Mouse (Mus musculus) midbrain, embryonic 15.5 days (tissue): ENCODE results near the gene Exosc10. TPM values are rescaled to one million over a fixed set of nuclear protein-coding genes. Genes with fewer than 3 reads are reported as not detected.

Source experiments
- ATAC-seq: fragments of 200-750 bp; cut with Nextera tagmentation; replicated peaks from 2 replicates; pipeline ENCODE4 v1.8.0; 2017; ENCODE audit warnings: moderate TSS enrichment
- H3K27ac ChIP-seq: fragments of 300-500 bp; sonication (generic); 2 replicates; pipeline ENCODE4 v1.5.1; 2015; ENCODE audit warnings: mild to moderate bottlenecking, inconsistent platforms
- H3K27me3 ChIP-seq: fragments of 300-500 bp; sonication (generic); replicated peaks from 2 replicates; pipeline ENCODE4 v1.6.1; 2015; ENCODE audit warnings: inconsistent platforms
- H3K36me3 ChIP-seq: fragments of 300-500 bp; sonication (generic); replicated peaks from 2 replicates; pipeline ENCODE4 v1.6.1; 2015; ENCODE audit warnings: inconsistent platforms
- H3K4me1 ChIP-seq: fragments of 300-500 bp; sonication (generic); 2 replicates; pipeline ENCODE4 v1.6.1; 2015; ENCODE audit warnings: inconsistent platforms
- H3K4me2 ChIP-seq: fragments of 300-500 bp; sonication (generic); 2 replicates; pipeline ENCODE4 v1.6.1; 2015; ENCODE audit warnings: inconsistent platforms, mild to moderate bottlenecking, moderate library complexity
- H3K4me3 ChIP-seq: fragments of 300-500 bp; sonication (generic); 2 replicates; pipeline ENCODE4 v1.5.1; 2015; ENCODE audit warnings: mild to moderate bottlenecking, inconsistent platforms
- H3K9ac ChIP-seq: fragments of 300-500 bp; sonication (generic); 2 replicates; pipeline ENCODE4 v1.6.1; 2015; ENCODE audit warnings: mild to moderate bottlenecking, inconsistent platforms
- H3K9me3 ChIP-seq: fragments of 300-500 bp; sonication (generic); 2 replicates; pipeline ENCODE4 v1.6.1; 2016; ENCODE audit warnings: inconsistent platforms
- WGBS: fragments of 180-500 bp; shearing (Covaris S2); methylation state at CpG from one replicate; pipeline ENCODE4 v1.1.7; 2015; ENCODE audit warnings: mixed read lengths; 5-methylcytosine and 5-hydroxymethylcytosine counted together
- polyA plus RNA-seq: library from polyadenylated mRNA; unstranded; fragments of >200 nt; fragmentation: Nextera tagmentation; extraction: Ambion mirVana; gene quantifications from 2 replicates; pipeline ENCODE4 v1.2.1, GENCODE M21; 2015

Exosc10 gene
- polyA plus RNA-seq, 1 experiment from 2014 or later: 99.4 TPM

DNA sequence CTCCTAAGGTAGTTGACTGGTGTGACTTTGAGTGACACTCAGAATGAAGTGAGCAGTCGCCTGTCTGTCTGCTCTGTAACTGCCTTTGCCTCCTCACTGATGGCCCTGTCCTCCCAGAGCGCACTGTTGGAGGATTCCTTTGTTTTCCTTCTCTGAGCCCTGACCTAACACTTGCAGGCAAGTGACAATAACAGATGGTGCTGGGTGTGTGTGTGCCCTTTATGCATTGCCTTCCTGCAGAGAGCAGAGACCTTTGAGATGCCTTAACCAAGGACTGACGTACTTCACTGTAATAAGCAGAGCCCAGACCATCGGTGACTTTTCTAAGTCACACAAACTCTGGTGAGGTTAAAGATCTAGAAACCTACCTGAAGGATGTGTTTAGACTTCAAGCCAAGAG, 26.9 kb upstream of the Exosc10 start:
- Histone ChIP-seq H3K9me3 (no peaks in the 10 kb centered on the region), H3K4me2 (no peak overlapping the region), H3K4me1 (no peaks in the 10 kb centered on the region), H3K27me3 (no peaks in the 10 kb centered on the region), H3K36me3 (peaks cover 83% of the 10 kb centered on the region), H3K27ac (no peak overlapping the region), H3K4me3 (no peak overlapping the region), H3K9ac (no peak overlapping the region)
- WGBS: 81% methylated on average over 4 of the region's 4 CpGs
- no peak for ATAC-seq

DNA sequence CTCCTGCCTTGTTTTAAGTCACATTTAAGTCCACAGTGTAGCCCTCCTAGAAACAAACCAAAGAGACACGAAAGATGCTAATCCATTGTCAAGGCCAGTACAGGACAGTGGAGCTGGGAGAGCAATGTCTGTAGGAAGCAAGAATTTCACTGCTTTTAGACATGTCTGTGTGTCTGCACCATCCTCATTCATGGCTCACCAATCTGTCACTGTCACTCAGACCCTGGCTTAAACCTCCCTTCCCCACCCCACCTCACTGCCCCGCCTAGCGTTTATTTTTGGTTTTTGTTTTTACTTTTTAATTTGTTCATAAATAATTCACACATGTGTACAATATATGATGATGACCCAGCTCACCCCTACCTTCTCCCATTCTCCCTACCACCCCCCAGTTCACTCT, 25.7 kb upstream of the Exosc10 start:
- no peak overlapping the region for H3K4me3 ChIP-seq
- H3K9me3 ChIP-seq: no peaks in the 10 kb centered on the region
- no peaks in the 10 kb centered on the region for H3K27me3 ChIP-seq
- H3K27ac ChIP-seq: no peak overlapping the region
- H3K4me1 ChIP-seq: no peaks in the 10 kb centered on the region
- 96% methylated on average over 3 of the region's 3 CpGs for WGBS
- H3K9ac ChIP-seq: no peak overlapping the region
- no peak for ATAC-seq
- H3K36me3 ChIP-seq: peaks cover 83% of the 10 kb centered on the region
- H3K4me2 ChIP-seq: no peak overlapping the region

DNA sequence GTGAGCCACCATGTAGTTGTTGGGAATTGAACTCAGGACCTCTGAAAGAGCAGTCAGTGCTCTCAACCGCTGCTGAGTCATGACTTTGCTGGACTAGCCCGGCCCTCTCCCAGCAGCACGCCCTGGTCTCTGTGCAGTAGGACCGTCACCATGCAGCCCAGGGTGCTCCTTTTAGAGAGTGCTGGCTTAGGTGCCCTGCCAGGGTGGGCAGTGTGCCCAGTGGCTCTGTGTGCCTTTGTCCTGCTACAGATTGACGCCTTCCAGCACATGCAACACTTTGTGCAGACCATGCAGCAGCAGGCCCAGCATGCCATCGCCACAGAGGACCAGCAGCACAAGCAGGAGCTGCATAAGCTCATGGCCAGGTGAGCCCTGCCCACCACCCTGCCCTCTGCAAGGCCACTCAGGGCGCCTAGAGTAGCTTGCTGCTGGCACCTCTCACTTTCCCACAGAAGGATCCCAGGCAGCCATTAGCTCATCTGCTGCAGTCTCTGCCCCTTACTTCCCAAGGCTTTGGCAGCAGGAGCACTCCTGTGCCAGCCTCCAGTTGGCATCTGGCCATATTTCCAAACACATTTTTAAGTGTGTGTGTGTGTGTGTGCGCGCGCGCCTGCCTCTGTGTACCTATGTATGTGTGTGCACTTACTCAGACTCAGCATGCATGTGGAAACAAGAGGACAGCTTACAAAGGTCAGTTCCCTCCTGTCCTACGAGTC, 24.5 kb upstream of the Exosc10 start:
- no peak overlapping the region for H3K9ac ChIP-seq
- WGBS: 84% methylated on average over 12 of the region's 12 CpGs
- no peaks in the 10 kb centered on the region for H3K27me3 ChIP-seq
- no peak overlapping the region for H3K4me2 ChIP-seq
- ATAC-seq: no peak; the same call in 1 of the 2 replicates
- no peak overlapping the region for H3K27ac ChIP-seq
- H3K4me3 ChIP-seq: no peak overlapping the region
- no peaks in the 10 kb centered on the region for H3K9me3 ChIP-seq
- no peaks in the 10 kb centered on the region for H3K4me1 ChIP-seq
- peaks cover 89% of the 10 kb centered on the region for H3K36me3 ChIP-seq

DNA sequence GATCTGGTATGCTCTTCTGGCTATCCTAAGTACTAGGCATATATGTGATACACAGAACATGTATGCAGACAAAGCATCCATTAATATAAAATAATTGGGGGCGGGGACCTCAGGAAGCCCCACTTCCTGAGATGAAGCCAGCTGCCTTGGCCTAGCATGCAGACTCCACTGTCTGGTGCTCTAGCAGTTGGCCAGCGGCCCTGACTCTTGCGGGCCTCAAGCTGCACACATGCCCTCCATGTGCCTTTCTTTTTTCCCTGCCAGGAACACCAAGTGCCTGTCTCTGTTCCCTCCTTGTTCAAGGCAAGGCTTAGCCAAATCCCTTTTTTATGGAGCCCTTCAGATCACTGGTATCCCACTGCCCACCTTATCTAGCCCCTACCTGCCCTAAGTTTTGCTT, 22.4 kb upstream of the Exosc10 start:
- H3K36me3 ChIP-seq: peaks cover 93% of the 10 kb centered on the region
- no peak overlapping the region for H3K9ac ChIP-seq
- H3K9me3 ChIP-seq: no peaks in the 10 kb centered on the region
- H3K27me3 ChIP-seq: no peaks in the 10 kb centered on the region
- WGBS: 99% methylated on average over 3 of the region's 3 CpGs
- no peak overlapping the region for H3K4me2 ChIP-seq
- ATAC-seq: no peak
- no peak overlapping the region for H3K27ac ChIP-seq
- no peak overlapping the region for H3K4me3 ChIP-seq
- H3K4me1 ChIP-seq: no peaks in the 10 kb centered on the region

GRCm38 (mm10) chr4:148549106-148549505, 9.1 kb upstream of the Exosc10 start:
- no peak overlapping the region for H3K4me2 ChIP-seq
- no peak overlapping the region for H3K9ac ChIP-seq
- 88% methylated on average over 4 of the region's 4 CpGs for WGBS
- H3K27me3 ChIP-seq: no peaks in the 10 kb centered on the region
- ATAC-seq: no peak
- peaks cover 87% of the 10 kb centered on the region for H3K36me3 ChIP-seq
- H3K9me3 ChIP-seq: no peaks in the 10 kb centered on the region
- H3K4me1 ChIP-seq: no peaks in the 10 kb centered on the region
- H3K27ac ChIP-seq: no peak overlapping the region
- no peak overlapping the region for H3K4me3 ChIP-seq

- peak overlapping the region; percentile 63 for H3K4me2 ChIP-seq
- no peaks in the 10 kb centered on the region for H3K27me3 ChIP-seq
- H3K4me1 ChIP-seq: peaks cover 12% of the 10 kb centered on the region
- no peaks in the 10 kb centered on the region for H3K9me3 ChIP-seq
- H3K36me3 ChIP-seq: peaks cover 59% of the 10 kb centered on the region
- peak overlapping the region; percentile 98 for H3K9ac ChIP-seq
- WGBS: 29% methylated on average over 6 of the region's 6 CpGs
- H3K4me3 ChIP-seq: peak overlapping the region; percentile 97
- peak overlapping the region; percentile 97 for H3K27ac ChIP-seq
- ATAC-seq: peak; percentile 55
Measured at GRCm38 (mm10) chr4:148557766-148558165, 463 bp upstream of the Exosc10 start.

GRCm38 (mm10) chr4:148562676-148563075, 4.4 kb downstream of the Exosc10 start:
- WGBS: 96% methylated on average over 17 of the region's 17 CpGs
- Histone ChIP-seq H3K9ac (no peak overlapping the region), H3K36me3 (peaks cover 75% of the 10 kb centered on the region), H3K9me3 (no peaks in the 10 kb centered on the region), H3K27me3 (no peaks in the 10 kb centered on the region), H3K4me1 (peaks cover 11% of the 10 kb centered on the region), H3K4me2 (no peak overlapping the region), H3K4me3 (no peak overlapping the region), H3K27ac (no peak overlapping the region)
- ATAC-seq: no peak

- H3K9me3 ChIP-seq: no peaks in the 10 kb centered on the region
- no peak overlapping the region for H3K4me3 ChIP-seq
- H3K27me3 ChIP-seq: no peaks in the 10 kb centered on the region
- no peak overlapping the region for H3K9ac ChIP-seq
- H3K36me3 ChIP-seq: peaks cover 84% of the 10 kb centered on the region
- H3K4me1 ChIP-seq: peaks cover 7% of the 10 kb centered on the region
- WGBS: 99% methylated on average over 12 of the region's 12 CpGs
- no peak for ATAC-seq
- H3K27ac ChIP-seq: no peak overlapping the region
- H3K4me2 ChIP-seq: no peak overlapping the region
Measured at GRCm38 (mm10) chr4:148563595-148563994, 5.4 kb downstream of the Exosc10 start.

DNA sequence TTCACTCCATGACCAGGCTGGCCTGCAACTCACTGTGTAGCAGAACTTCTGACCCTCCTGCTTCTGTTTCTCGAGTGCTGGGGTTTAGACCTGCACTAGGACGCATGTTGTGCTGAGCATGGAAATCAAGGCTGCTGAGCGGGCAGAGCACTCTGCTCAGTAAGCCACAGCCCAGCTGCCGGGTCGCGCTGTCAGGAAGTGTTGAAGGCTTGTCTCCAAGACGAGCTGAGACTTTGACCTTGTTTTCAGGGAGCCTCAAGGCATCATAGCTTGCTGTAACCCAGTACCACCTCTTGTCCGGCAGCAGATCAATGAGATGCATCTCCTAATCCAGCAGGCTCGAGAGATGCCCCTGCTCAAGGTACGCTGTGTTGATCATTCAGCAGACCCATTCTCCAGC, 11.9 kb downstream of the Exosc10 start:
- Histone ChIP-seq H3K36me3 (peaks cover 94% of the 10 kb centered on the region), H3K9me3 (no peaks in the 10 kb centered on the region), H3K9ac (no peak overlapping the region), H3K4me3 (no peak overlapping the region), H3K27me3 (no peaks in the 10 kb centered on the region), H3K4me2 (no peak overlapping the region), H3K4me1 (no peaks in the 10 kb centered on the region), H3K27ac (no peak overlapping the region)
- 87% methylated on average over 10 of the region's 10 CpGs for WGBS
- no peak for ATAC-seq

- Histone ChIP-seq H3K9me3 (no peaks in the 10 kb centered on the region), H3K4me1 (no peaks in the 10 kb centered on the region), H3K4me3 (no peak overlapping the region), H3K36me3 (peaks cover 94% of the 10 kb centered on the region), H3K4me2 (no peak overlapping the region), H3K27me3 (no peaks in the 10 kb centered on the region), H3K9ac (no peak overlapping the region), H3K27ac (no peak overlapping the region)
- WGBS: 98% methylated on average over 9 of the region's 9 CpGs
- ATAC-seq: no peak
Measured at GRCm38 (mm10) chr4:148570693-148571295, 12.6 kb downstream of the Exosc10 start.

DNA sequence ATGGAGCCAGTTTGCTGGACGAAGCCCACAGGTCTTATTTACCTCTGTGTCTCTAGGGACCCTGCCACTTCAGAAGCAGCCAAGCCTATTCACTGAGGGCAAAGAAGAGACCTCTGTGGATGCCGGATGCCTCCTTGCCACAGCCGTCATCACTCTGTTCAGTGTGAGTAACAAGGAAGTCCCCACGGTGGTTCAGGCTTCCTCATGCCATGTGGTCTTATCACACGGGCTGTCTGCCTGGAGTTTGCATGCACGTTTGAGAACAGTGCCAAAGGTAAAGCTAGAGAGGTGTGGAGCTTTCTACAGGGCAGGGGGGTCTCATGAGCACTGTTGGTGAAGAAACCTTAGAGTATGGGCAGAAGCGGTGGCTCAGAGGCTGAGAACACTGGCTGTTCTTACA, 15.0 kb downstream of the Exosc10 start:
- H3K36me3 ChIP-seq: peaks cover 92% of the 10 kb centered on the region
- H3K4me3 ChIP-seq: no peak overlapping the region
- 95% methylated on average over 7 of the region's 7 CpGs for WGBS
- no peaks in the 10 kb centered on the region for H3K4me1 ChIP-seq
- H3K9me3 ChIP-seq: no peaks in the 10 kb centered on the region
- no peak for ATAC-seq
- no peak overlapping the region for H3K9ac ChIP-seq
- H3K27me3 ChIP-seq: no peaks in the 10 kb centered on the region
- no peak overlapping the region for H3K27ac ChIP-seq
- no peak overlapping the region for H3K4me2 ChIP-seq

DNA sequence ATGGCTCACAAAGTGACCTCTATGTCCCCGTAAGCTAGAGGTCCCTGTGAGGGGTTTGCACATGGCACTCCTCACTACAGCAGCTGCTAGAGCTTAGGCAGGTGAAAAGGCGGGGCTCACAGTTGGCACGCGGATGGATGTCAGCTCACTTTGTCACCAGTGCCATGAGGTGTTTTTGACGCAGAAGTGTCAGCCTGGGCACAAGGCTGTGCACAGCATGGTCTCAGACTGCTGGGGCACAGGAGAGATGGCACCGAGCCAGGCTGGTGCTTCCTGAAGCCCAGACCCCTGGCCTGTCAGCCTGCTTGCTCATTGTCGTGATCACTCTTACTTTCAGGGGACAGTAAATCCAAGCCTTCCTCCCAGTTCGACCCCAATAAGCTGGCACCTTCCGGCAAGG, 22.5 kb downstream of the Exosc10 start:
- Histone ChIP-seq H3K4me3 (no peak overlapping the region), H3K27ac (no peak overlapping the region), H3K9me3 (no peaks in the 10 kb centered on the region), H3K9ac (no peak overlapping the region), H3K4me2 (no peak overlapping the region), H3K4me1 (no peaks in the 10 kb centered on the region), H3K36me3 (peaks cover 55% of the 10 kb centered on the region), H3K27me3 (no peaks in the 10 kb centered on the region)
- ATAC-seq: no peak
- WGBS: 95% methylated on average over 9 of the region's 9 CpGs

GRCm38 (mm10) chr4:148581422-148581821, 23.2 kb downstream of the Exosc10 start:
- Histone ChIP-seq H3K4me1 (no peaks in the 10 kb centered on the region), H3K9ac (no peak overlapping the region), H3K36me3 (peaks cover 48% of the 10 kb centered on the region), H3K27ac (no peak overlapping the region), H3K27me3 (no peaks in the 10 kb centered on the region), H3K4me3 (no peak overlapping the region), H3K9me3 (no peaks in the 10 kb centered on the region), H3K4me2 (no peak overlapping the region)
- WGBS: 91% methylated on average over 5 of the region's 5 CpGs
- no peak for ATAC-seq
